Mouse (Mus musculus) erythroblast, embryonic 14.5 days (primary cell): ENCODE results near the gene Serpina3m.
"Not testable (repeated sequence)": the region's sequence is repeated elsewhere in the genome, so short reads cannot be mapped to it uniquely, and the experiment has no call there.

Experiments used
- GATA1 ChIP-seq: IDR thresholded peaks from 2 replicates; pipeline ENCODE4 v1.6.1; 2012; ENCODE audit warnings: low read length, inconsistent platforms, mixed read lengths
- TAL1 ChIP-seq: IDR thresholded peaks from 3 replicates; pipeline ENCODE4 v1.6.1; 2012; ENCODE audit warnings: low read length, inconsistent platforms, mixed read lengths

DNA sequence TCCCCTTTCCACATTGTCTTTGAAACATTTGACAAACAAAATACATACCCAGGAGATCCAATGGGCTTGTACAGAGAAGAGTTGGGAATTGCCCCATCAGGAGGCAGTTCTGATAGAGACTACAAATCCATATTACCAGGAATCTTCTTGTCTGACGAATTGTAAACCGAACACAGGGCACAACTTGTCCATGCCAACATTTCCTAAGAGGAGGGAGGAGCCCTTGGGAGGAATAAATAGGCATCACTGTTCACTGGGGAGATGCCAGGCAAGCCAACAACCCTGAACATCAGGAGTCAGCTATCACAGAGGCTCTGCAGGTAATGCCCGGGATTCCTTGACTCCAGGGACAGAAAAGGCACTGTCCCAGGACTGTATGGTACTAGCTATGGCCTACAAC lies at the start of gene Serpina3m, which contains the start of gene Serpina3k:
- TF ChIP-seq GATA1, TAL1: not testable (repeated sequence)
